Mouse (Mus musculus): ENCODE data around the gene Tfap2e.

- TF ChIP-seq POLR2A (IDR thresholded peaks at IDR 0.05; ENCODE audit: control insufficient read depth, low read depth, low read length) (no peak), CTCF (IDR thresholded peaks at IDR 0.05; ENCODE audit: control insufficient read depth, insufficient read depth, insufficient replicate concordance, low read depth, low read length) (no peak)
Observed at GRCm38 (mm10) chr4:126732111-126732510, 3.9 kb downstream of the Tfap2e start.
